Mouse (Mus musculus) MEL (cell line): ENCODE data around the gene Prss46. TPM values are rescaled to one million over a fixed set of nuclear protein-coding genes. Genes with fewer than 3 reads are reported as not detected.

Experiments
- DNase-seq: peaks from one replicate; pipeline ENCODE4 v3.0.0; 2011; ENCODE audit warnings: low read depth, low spot score
- H3K27ac ChIP-seq: 2 replicates; pipeline ENCODE4 v1.5.1; 2012; ENCODE audit warnings: low read depth, mild to moderate bottlenecking, control low read depth, low read length, moderate library complexity; ENCODE audit not compliant: control insufficient read depth
- H3K27me3 ChIP-seq, 2 experiments: fragments of 150-350 bp in 1 of 2; sonication (generic) in 1 of 2; 2 replicates each; pipeline ENCODE4 v1.6.1; 2012; ENCODE audit warnings: low read length in 2 of 2, mild to moderate bottlenecking in 2 of 2, improper control_type of control experiment in 1 of 2, moderate library complexity in 1 of 2; ENCODE audit not compliant: insufficient read depth in 2 of 2, control insufficient read depth in 1 of 2
- H3K36me3 ChIP-seq, 2 experiments: 2 replicates each; pipeline ENCODE4 v1.6.1; 2012 to 2014; ENCODE audit warnings: low read length in 2 of 2, improper control_type of control experiment in 1 of 2, inconsistent platforms in 1 of 2, mild to moderate bottlenecking in 1 of 2; ENCODE audit not compliant: insufficient read depth in 2 of 2, control insufficient read depth in 1 of 2
- H3K4me1 ChIP-seq, 2 experiments: fragments of 150-350 bp in 1 of 2; sonication (generic) in 1 of 2; 2 replicates each; pipeline ENCODE4 v1.6.1; 2012; ENCODE audit warnings: low read length in 2 of 2, improper control_type of control experiment in 1 of 2, mild to moderate bottlenecking in 1 of 2; ENCODE audit not compliant: insufficient read depth in 2 of 2, control insufficient read depth in 1 of 2
- H3K4me3 ChIP-seq, 2 experiments: fragments of 150-350 bp in 1 of 2; sonication (generic) in 1 of 2; 2 replicates each; pipeline ENCODE4 v1.5.1; 2012; ENCODE audit warnings: low read depth in 2 of 2, low read length in 2 of 2, mild to moderate bottlenecking in 2 of 2, moderate library complexity in 2 of 2, control low read depth in 1 of 2, improper control_type of control experiment in 1 of 2; ENCODE audit not compliant: control insufficient read depth in 1 of 2, insufficient read depth in 1 of 2
- H3K79me2 ChIP-seq: 2 replicates; pipeline ENCODE4 v1.6.1; 2012; ENCODE audit warnings: mild to moderate bottlenecking, low read length, moderate library complexity; ENCODE audit not compliant: control insufficient read depth, poor library complexity, insufficient read depth
- H3K9ac ChIP-seq: 2 replicates; pipeline ENCODE4 v1.6.1; 2012; ENCODE audit warnings: low read depth, mild to moderate bottlenecking, control low read depth, low read length, moderate library complexity; ENCODE audit not compliant: control insufficient read depth, poor library complexity, severe bottlenecking
- H3K9me3 ChIP-seq: fragments of 150-350 bp; sonication (generic); replicated peaks from 2 replicates; pipeline ENCODE4 v1.6.1; 2012; ENCODE audit warnings: mild to moderate bottlenecking, low read length, improper control_type of control experiment, moderate library complexity; ENCODE audit not compliant: insufficient read depth
- BHLHE40 ChIP-seq: IDR thresholded peaks from 2 replicates; pipeline ENCODE4 v1.6.1; 2012; ENCODE audit warnings: low read depth, mild to moderate bottlenecking, inconsistent platforms, low read length, improper control_type of control experiment, borderline replicate concordance
- CHD1 ChIP-seq: IDR thresholded peaks from 2 replicates; pipeline ENCODE4 v1.6.1; 2012; ENCODE audit warnings: low read depth, mild to moderate bottlenecking, inconsistent platforms, low read length, improper control_type of control experiment
- E2F4 ChIP-seq: IDR thresholded peaks from 2 replicates; pipeline ENCODE4 v1.6.1; 2011; ENCODE audit warnings: low read depth, low read length, improper control_type of control experiment, borderline replicate concordance
- EP300 ChIP-seq, 2 experiments: IDR thresholded peaks; 2 replicates each; pipeline ENCODE4 v1.6.1; 2011; ENCODE audit warnings: improper control_type of control experiment in 2 of 2, low read length in 2 of 2, low read depth in 1 of 2, mild to moderate bottlenecking in 1 of 2
- ETS1 ChIP-seq: IDR thresholded peaks from 2 replicates; pipeline ENCODE4 v1.6.1; 2012; ENCODE audit warnings: low read depth, mild to moderate bottlenecking, inconsistent platforms, low read length, improper control_type of control experiment, moderate library complexity
- JUND ChIP-seq: IDR thresholded peaks from 2 replicates; pipeline ENCODE4 v1.6.1; 2011; ENCODE audit warnings: low read depth, mild to moderate bottlenecking, improper control_type of control experiment, low read length
- KAT2A ChIP-seq: conservative IDR thresholded peaks from 2 replicates; pipeline ENCODE4 v1.6.1; 2012; ENCODE audit warnings: low read depth, low read length, improper control_type of control experiment, inconsistent platforms
- MAX ChIP-seq: IDR thresholded peaks from 2 replicates; pipeline ENCODE4 v1.6.1; 2011; ENCODE audit warnings: low read length, improper control_type of control experiment
- MYB ChIP-seq: IDR thresholded peaks from 2 replicates; pipeline ENCODE4 v1.6.1; 2011; ENCODE audit warnings: mild to moderate bottlenecking, low read depth, low read length, improper control_type of control experiment
- NELFE ChIP-seq: IDR thresholded peaks from 2 replicates; pipeline ENCODE4 v1.6.1; 2011; ENCODE audit warnings: low read depth, low read length, improper control_type of control experiment
- POLR2A ChIP-seq, 2 experiments: IDR thresholded peaks; 2 replicates each; pipeline ENCODE4 v1.6.1; 2011 to 2012; ENCODE audit warnings: low read length in 2 of 2, mild to moderate bottlenecking in 2 of 2, control low read depth in 1 of 2, improper control_type of control experiment in 1 of 2, low read depth in 1 of 2, moderate library complexity in 1 of 2; ENCODE audit not compliant: control insufficient read depth in 1 of 2, insufficient read depth in 1 of 2, poor library complexity in 1 of 2
- POLR2AphosphoS2 ChIP-seq: IDR thresholded peaks from 2 replicates; pipeline ENCODE4 v1.6.1; 2011; ENCODE audit warnings: low read length, improper control_type of control experiment
- POLR2AphosphoS5 ChIP-seq: IDR thresholded peaks from 2 replicates; pipeline ENCODE4 v1.6.1; 2012; ENCODE audit warnings: low read depth, borderline replicate concordance, mild to moderate bottlenecking, inconsistent platforms, low read length, moderate library complexity, mixed read lengths
- RAD21 ChIP-seq: IDR thresholded peaks from 2 replicates; pipeline ENCODE4 v1.6.1; 2011; ENCODE audit warnings: mild to moderate bottlenecking, low read depth, low read length, improper control_type of control experiment
- RCOR1 ChIP-seq: IDR thresholded peaks from 2 replicates; pipeline ENCODE4 v1.6.1; 2012; ENCODE audit warnings: low read depth, mild to moderate bottlenecking, inconsistent platforms, low read length, improper control_type of control experiment
- SIN3A ChIP-seq: IDR thresholded peaks from 2 replicates; pipeline ENCODE4 v1.6.1; 2012; ENCODE audit warnings: low read length, improper control_type of control experiment, inconsistent platforms
- SMC3 ChIP-seq: IDR thresholded peaks from 2 replicates; pipeline ENCODE4 v1.6.1; 2011; ENCODE audit warnings: low read depth, low read length, improper control_type of control experiment
- TAL1 ChIP-seq: IDR thresholded peaks from 2 replicates; pipeline ENCODE4 v1.6.1; 2012; ENCODE audit warnings: mild to moderate bottlenecking, inconsistent platforms, low read length, moderate library complexity, mixed read lengths
- TBP ChIP-seq: IDR thresholded peaks from 2 replicates; pipeline ENCODE4 v1.8.0; 2011; ENCODE audit warnings: low read depth, low read length, improper control_type of control experiment
- TCF12 ChIP-seq: IDR thresholded peaks from 2 replicates; pipeline ENCODE4 v1.6.1; 2014; ENCODE audit warnings: low read depth, mild to moderate bottlenecking, inconsistent platforms, low read length, improper control_type of control experiment, moderate library complexity
- USF1 ChIP-seq: IDR thresholded peaks from 2 replicates; pipeline ENCODE4 v1.6.1; 2014; ENCODE audit warnings: low read depth, mild to moderate bottlenecking, inconsistent platforms, low read length, improper control_type of control experiment, moderate library complexity
- ZKSCAN1 ChIP-seq: IDR thresholded peaks from 2 replicates; pipeline ENCODE4 v1.6.1; 2012; ENCODE audit warnings: low read depth, mild to moderate bottlenecking, inconsistent platforms, low read length, improper control_type of control experiment, moderate library complexity
- ZNF384 ChIP-seq: IDR thresholded peaks from 2 replicates; pipeline ENCODE4 v1.6.1; 2012; ENCODE audit warnings: low read depth, mild to moderate bottlenecking, inconsistent platforms, low read length, improper control_type of control experiment
- polyA plus RNA-seq, 2 experiments: library from polyadenylated mRNA; stranded (reverse) in 1 of 2; unstranded in 1 of 2; fragments of >175 nt in 1 of 2; fragments of >200 nt in 1 of 2; gene quantifications; 2 replicates each; pipeline versions ENCODE4 v1.2.1 to v1.2.4; 2012; ENCODE audit warnings: low replicate concordance in 2 of 2, low read depth in 1 of 2; ENCODE audit not compliant: insufficient read length in 2 of 2, insufficient read depth in 1 of 2, missing spikeins in 1 of 2
- total RNA-seq: library from RNA; depleted of rRNA; stranded (reverse); fragments of 300-350 nt; gene quantifications from 2 replicates; pipeline ENCODE4 v1.2.3, GENCODE M21; 2012

The Prss46 gene
- total and polyA plus RNA-seq, 3 experiments: not detected

DNA sequence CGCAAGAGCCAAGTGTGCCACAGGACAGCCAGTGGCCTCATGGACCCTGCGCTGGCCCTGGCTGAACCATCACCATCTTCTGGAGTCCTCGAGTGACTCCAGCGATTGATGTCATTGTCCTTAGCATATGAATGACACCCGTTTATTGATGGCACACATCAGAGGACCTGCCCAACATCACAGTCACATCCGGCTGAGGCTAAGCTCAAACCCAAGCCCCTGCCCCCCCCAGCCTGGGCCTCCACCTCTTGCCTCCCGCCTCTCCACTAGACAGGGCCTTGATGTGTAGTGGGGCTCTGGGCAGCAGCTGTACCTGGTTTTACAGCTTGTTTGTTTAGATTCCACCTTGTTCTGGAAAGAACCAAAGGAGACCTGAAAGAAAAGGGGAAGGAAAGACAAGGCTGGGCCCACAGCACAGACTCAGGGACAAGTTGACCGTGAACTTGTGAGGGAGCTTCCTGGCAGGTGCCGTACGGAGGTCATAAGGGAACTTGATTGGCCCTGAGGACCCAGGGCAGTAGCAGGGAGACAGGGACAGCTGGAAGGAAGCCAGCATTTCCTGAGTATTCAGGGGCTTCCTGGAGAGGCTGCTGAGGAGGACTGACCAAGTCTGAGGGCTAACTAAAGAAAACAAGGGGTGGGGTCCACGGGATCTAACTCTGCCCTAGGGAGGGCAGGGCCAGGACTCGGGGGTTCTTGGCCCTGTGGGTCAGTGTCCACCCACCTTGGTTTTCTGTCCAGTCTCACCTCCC is 46.9 kb downstream of the Prss46 start:
- H3K4me1 ChIP-seq: no peaks in the 10 kb centered on the region
- H3K9ac ChIP-seq: no peak overlapping the region
- TF ChIP-seq ETS1 (no peak), TBP (no peak), POLR2AphosphoS2 (no peak)
- TF ChIP-seq, all 39 proteins: peak for 0
- H3K4me3 ChIP-seq: no peak overlapping the region
- H3K9me3 ChIP-seq: no peaks in the 10 kb centered on the region
- DNase-seq: no peak
- H3K27ac ChIP-seq: no peak overlapping the region
- H3K27me3 ChIP-seq: no peaks in the 10 kb centered on the region
- H3K79me2 ChIP-seq: no peaks in the 10 kb centered on the region
- no peaks in the 10 kb centered on the region for H3K36me3 ChIP-seq

DNA sequence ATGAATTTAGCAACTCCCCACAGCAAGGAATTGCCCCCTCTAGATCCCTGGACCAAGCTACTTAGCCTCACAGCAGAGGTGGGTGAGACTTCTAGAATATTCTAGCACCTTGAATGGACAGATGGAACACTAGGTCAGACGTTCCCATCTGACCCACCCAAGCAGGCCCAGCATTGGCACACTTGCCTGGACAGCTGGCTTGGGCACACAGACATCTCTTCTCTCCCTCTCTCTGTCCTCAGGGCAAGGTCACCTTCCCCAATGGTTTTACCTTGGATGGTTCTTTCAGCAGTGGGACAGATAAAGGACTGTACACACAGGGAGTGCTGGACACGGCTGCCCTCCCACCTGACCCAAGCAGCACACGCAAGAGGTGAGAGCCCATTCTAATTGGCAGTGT is 48.2 kb downstream of the Prss46 start:
- Histone ChIP-seq H3K36me3 (no peaks in the 10 kb centered on the region), H3K9me3 (no peaks in the 10 kb centered on the region), H3K27ac (no peak overlapping the region), H3K4me1 (no peaks in the 10 kb centered on the region), H3K79me2 (no peaks in the 10 kb centered on the region), H3K9ac (no peak overlapping the region), H3K4me3 (no peak overlapping the region), H3K27me3 (no peaks in the 10 kb centered on the region)
- TF ChIP-seq EP300 (IDR thresholded peaks at IDR 0.05; ENCODE audit: low read depth in 1 of 2, low read length in 2 of 2) (no peak), ZKSCAN1 (no peak), TBP (no peak), RCOR1 (no peak), E2F4 (no peak), POLR2A (IDR thresholded peaks at IDR 0.05; ENCODE audit: control insufficient read depth in 1 of 2, insufficient read depth in 1 of 2, low read depth in 1 of 2, low read length in 2 of 2, poor library complexity in 1 of 2) (no peak), SIN3A (no peak)
- no peak for DNase-seq

DNA sequence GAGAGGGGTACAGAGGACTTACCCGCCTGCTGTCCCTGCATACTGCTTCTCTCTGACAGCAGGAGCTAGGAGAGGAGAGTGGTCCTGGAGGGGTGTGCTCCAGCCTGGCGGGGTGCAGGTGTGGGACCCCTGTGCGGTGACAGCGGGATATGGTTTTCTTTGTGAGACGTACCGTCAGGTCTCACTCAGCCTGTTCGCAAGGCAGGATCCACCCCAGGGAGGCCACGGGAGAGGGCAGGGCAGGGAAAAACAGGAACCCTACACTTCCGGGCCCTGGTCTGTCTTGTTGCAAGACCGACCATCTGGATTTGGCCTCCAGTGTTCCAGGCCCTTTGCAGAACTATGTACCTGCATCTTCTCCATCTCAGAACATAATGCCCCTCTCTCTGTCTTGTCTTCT is 49.1 kb downstream of the Prss46 start:
- no peak overlapping the region for H3K4me3 ChIP-seq
- TF ChIP-seq MAX (no peak), MYB (no peak), TCF12 (no peak), JUND (no peak), POLR2AphosphoS5 (no peak), CHD1 (no peak), POLR2AphosphoS2 (no peak), SMC3 (no peak), RAD21 (no peak), SIN3A (no peak), BHLHE40 (no peak), ZNF384 (no peak), POLR2A (IDR thresholded peaks at IDR 0.05; ENCODE audit: control insufficient read depth in 1 of 2, insufficient read depth in 1 of 2, low read depth in 1 of 2, low read length in 2 of 2, poor library complexity in 1 of 2) (no peak), KAT2A (no peak), NELFE (no peak), ETS1 (no peak), RCOR1 (no peak), USF1 (no peak), TAL1 (no peak)
- no peaks in the 10 kb centered on the region for H3K4me1 ChIP-seq
- no peaks in the 10 kb centered on the region for H3K9me3 ChIP-seq
- H3K79me2 ChIP-seq: no peaks in the 10 kb centered on the region
- H3K27me3 ChIP-seq: no peaks in the 10 kb centered on the region
- H3K9ac ChIP-seq: no peak overlapping the region
- no peaks in the 10 kb centered on the region for H3K36me3 ChIP-seq
- no peak overlapping the region for H3K27ac ChIP-seq
- DNase-seq: no peak
